Mouse (Mus musculus): ENCODE measurements around the gene Dnm2. TPM values are rescaled to one million over a fixed set of nuclear protein-coding genes. Genes with fewer than 3 reads are reported as not detected.

Dnm2 gene
- total RNA-seq, 2 experiments from 2014 or later: 58.1 to 70.6 TPM

DNA sequence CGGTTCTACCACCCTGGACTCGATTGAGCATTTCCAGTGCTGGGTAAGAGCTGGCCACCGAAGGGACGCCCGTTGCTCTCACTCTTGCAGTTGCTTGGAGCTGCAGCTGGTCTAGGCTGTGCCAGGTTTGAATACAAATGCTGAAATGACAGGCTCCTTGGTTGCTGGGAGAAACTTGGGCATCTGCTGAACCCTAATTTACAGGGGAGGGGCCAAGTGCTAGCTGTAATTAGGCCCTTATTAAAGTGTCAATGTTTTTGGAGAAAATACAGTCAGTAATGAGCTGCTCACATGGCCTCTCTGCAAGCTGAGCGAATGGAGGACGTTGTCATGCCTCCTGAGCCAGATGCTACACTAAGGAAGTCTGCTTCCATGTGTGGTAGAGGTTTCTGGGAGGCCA, 6.0 kb downstream of the Dnm2 start:
- DNase-seq: no peak

DNA sequence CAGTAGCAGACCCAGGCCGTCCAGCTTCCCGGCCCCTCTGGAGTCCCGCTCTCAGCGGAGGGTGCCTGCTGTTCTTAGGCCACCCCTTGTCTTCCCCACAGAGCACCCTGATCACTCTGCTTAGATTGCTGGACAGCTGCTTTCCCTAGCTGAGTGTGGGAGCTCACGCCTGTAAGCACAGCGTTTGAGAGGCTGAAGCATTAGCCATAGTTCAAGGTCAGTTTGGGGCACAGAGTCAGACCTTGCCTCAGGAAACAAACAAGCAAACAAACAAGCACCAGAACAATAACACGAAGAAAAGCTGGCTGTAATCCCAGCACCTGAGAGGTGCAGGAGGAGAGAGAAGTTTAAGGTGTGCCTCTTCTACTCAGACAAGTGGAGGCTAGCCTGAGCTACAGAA, 7.4 kb downstream of the Dnm2 start:
- DNase-seq: no peak

DNA sequence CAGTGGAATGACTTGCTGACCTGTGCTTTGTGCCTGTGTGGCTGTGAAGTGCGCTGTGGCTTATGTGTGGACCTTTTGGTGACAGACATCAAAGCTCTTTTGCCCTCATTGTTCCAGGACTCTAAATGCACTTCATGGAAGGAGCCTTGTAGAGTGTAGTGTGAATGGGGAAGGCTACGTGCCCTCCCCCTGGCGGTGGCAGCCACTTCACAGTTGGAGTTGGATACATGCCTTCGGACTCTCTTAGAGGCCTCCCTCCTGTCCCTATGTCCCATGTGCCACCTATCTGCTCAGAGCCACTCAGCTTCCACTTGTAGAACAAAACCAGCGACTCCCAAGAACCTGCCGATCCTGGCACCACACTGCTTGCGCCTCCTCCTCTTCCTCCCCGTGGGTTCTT, 9.1 kb downstream of the Dnm2 start:
- DNase-seq: no peak

- no peak for DNase-seq
Measured at GRCm38 (mm10) chr9:21434410-21434809, 9.7 kb downstream of the Dnm2 start.

GRCm38 (mm10) chr9:21435777-21436635, 11.3 kb downstream of the Dnm2 start:
- no peak for DNase-seq

DNA sequence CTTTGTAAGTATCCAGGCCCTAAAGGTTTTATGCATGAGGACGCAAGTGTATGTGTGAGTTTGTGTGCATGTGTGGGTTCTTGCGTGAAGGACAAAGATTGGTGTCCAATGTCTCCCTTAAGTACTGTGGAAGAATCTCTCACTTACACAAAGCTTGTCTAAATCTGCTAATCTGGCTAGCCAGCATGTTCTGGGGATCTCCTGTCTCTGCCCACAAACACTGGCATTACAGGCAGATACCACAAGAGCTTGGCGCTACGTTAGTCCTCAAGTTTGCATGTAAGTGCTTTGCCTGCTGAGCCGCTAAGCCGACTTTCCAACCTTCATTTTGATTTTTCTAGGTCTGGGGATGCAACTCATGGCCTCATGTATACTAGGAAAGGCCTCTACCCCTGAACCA, 12.9 kb downstream of the Dnm2 start:
- DNase-seq: no peak

DNA sequence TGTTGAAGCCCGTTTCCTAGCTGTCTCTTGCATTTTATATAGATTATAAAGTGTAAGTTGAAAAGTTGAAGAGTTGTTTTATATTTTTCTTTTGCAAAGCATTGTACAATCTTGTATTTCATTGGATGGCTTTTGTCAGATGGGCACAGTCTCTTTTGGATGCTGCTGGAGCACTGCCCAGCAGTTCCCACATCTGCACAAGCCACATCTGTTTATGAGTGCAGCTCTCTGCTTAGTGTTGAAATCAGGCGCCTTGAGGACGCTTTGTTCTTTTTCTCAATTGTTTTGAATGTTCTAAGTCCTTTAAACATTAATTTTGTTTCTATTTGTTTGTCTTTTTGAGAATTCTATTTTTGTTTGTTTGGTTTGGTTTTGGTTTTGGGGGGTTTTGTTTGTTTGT, 13.5 kb downstream of the Dnm2 start:
- DNase-seq: no peak

- peak in 1 of 2 experiments; percentile 39 for DNase-seq
Measured at GRCm38 (mm10) chr9:21439456-21439855, 14.7 kb downstream of the Dnm2 start.

- DNase-seq: no peak
Measured at GRCm38 (mm10) chr9:21439914-21440313, 15.2 kb downstream of the Dnm2 start.

DNA sequence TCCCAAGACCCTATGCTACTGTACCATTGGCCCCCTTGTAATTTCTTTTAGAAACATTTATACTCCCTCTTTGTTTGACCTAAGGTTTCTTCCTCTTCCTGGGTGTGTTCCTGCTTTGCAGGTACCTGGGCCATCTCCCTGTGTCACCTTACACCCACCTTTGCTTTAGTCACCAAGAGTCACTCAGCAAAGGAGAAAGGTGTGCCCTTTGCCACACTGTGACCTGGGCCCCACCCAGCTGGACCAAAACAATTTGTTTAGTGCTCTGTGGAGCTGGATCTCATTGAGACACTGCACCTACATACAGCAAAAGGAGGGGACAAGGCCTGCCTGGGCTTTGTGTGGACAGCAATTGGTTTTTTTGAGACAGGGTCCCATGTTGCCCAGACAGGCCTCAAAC, 15.7 kb downstream of the Dnm2 start:
- DNase-seq: no peak

DNA sequence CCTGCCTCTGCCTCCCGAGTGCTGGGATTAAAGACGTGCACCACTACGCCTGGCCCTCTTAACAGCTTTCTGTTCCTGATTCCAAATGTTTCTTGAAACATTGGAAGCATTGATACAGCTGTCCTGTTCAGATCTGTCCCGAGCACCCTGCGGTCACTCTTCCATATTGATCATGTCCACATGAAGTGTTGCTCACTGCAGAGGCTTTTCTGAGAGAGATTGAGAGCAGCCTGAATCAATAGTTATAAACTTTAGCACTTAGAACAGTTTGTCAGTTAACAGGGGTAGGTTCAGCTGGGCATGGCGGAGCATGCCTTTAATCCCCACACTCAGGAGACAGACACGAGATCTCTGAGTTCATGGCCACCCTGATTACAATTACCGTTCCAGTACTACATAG, 19.1 kb downstream of the Dnm2 start:
- no peak for DNase-seq

- DNase-seq: no peak
Measured at GRCm38 (mm10) chr9:21444574-21444973, 19.9 kb downstream of the Dnm2 start.

GRCm38 (mm10) chr9:21445081-21445744, 20.5 kb downstream of the Dnm2 start:
- no peak for DNase-seq

GRCm38 (mm10) chr9:21447778-21448177, 23.1 kb downstream of the Dnm2 start:
- DNase-seq: no peak

DNA sequence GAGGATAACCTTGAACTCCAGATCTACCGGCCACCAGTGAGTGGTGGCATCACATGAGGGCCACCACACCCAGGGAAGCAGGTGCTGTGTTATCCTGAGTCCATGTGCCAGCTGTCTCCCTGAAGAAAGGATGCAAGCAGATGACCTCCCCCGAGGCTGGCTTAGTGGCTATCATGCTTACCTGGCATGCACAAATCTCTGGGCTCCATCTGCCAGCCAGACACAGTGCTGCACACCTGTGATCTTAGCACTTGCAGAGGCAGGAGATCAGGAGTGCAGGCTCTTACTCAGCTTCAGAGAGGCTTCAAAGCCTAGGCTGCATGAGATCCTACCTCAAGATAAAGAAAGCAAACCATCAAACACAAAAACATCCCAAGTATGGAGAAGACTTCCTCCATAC, 25.0 kb downstream of the Dnm2 start:
- DNase-seq: no peak

DNA sequence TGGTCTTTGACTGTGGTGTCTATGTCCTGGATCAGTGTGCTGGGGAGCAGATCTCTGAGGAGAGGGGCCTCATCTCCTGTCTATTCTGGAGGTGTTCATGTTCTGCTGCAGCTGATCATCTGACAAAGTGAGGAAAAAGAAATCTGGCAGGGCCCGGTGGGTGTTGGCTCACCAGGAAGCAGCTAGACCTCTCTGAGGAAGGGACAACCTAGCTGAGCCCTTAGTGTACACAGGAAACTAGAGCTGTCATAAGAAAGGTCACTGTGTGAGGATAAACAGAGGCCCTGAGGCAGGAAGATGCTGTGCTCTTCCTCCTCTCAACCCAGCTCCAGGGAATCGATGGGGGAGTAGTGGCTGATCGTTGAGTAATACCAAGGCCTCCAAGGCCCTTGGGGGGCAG, 25.6 kb downstream of the Dnm2 start:
- DNase-seq: no peak

DNA sequence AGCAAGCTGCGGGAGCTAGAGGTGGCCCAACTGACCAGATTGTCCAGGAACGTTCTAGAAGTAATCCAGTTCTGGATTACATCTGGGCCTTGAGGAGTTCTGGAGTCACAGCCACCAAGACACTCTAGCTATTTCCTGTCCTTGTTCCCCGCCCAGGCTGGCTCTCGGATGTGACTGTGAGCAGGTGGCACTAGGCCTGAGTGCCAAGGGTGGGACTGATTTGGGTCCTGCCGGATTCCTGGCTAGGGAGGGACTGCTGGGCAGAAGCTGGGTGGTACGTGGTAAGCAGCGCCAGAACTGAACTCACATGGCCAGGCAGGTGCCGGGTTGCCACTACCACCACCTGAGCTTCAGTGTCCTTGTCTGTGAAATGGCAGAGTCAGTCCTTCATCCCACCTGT, 26.7 kb downstream of the Dnm2 start:
- DNase-seq: no peak

DNA sequence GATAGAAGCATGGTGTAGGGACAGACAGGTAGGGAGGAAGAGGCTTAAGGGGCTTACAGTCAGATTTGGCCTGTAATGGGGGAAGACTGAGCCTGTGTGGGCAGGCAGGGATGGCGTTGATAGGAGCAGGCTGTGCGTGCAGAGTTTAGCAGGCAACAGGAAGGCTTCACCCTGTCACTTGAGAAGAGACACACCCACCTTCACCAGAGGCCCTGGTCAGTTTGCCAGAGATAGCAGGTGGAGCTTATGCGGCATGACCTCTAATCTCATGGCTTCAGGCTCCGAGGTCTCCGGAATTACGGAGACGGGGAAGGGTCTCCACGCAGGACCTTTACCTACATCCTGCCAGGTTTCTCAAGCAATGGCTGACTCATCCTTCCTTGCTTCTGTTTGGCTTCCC, 27.2 kb downstream of the Dnm2 start:
- no peak for DNase-seq

- DNase-seq: no peak
Measured at GRCm38 (mm10) chr9:21453003-21453402, 28.3 kb downstream of the Dnm2 start.

DNA sequence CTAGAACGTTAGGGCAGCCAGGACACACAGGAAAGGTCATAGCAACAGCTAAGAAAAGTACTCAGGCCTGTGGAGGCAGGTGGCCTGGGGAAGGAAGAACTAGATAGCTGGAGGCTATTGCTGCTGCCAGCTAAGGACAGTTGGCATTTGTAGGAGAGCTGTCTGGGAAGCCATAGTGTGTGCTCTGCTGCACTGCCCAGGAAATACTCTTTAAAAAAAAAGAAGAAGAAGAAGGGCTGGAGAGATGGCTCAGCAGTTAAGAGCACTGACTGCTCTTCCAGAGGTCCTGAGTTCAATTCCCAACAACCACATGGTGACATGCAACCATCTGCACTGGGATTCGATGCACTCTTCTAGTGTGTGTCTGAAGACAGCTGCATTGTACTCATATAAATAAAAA, 28.8 kb downstream of the Dnm2 start:
- no peak for DNase-seq

DNA sequence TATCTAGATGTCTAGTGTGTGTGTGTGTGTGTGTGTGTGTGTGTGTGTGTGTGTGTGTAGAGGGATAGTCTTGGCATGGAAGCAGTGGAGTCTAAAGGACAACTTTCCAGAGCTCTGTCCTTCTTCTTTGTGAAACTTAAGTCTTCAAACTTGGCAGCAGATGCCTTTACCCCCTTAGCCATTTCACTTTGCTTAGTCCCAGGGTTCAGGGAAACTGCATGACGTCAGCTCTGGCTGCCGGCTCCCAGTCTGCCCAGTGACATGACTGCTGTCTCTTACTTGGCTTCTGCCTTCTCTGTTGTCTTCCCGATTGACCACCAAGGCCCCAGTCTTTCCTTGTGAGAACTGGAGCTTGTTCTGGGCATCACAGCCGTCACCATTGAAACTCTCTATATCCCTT, 29.8 kb downstream of the Dnm2 start:
- no peak for DNase-seq

DNA sequence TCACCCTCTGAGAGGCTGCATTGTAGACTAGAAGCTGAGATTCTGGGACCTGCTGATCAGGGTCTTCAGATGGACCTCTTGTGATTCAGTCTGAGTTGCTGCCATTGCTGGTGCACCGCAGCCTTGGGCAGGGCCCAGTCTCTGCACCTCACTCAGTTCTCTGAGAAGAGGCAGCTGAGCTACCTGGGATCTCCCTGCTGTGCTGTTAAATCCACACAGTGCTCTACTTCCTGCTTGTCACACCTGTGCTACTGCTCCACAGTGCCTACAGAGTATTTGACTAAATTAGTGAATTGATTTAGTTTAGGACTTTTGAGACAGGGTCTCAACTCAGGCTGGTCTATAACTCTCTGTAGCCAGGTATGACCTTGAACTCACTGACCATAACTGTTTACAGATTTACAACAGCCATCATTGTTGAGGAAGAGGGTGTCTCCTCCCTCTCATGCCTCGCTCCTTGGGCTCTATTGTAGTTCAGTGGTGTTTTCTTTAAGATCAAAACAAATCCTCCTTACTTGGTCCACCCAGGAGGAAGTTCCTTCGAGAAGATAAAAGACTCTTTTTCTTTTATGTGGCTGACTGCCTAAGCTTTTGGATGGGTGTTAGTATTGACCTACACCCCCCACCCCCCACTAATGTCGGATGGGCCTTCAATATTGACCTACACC, 30.5 kb downstream of the Dnm2 start:
- no peak for DNase-seq

DNA sequence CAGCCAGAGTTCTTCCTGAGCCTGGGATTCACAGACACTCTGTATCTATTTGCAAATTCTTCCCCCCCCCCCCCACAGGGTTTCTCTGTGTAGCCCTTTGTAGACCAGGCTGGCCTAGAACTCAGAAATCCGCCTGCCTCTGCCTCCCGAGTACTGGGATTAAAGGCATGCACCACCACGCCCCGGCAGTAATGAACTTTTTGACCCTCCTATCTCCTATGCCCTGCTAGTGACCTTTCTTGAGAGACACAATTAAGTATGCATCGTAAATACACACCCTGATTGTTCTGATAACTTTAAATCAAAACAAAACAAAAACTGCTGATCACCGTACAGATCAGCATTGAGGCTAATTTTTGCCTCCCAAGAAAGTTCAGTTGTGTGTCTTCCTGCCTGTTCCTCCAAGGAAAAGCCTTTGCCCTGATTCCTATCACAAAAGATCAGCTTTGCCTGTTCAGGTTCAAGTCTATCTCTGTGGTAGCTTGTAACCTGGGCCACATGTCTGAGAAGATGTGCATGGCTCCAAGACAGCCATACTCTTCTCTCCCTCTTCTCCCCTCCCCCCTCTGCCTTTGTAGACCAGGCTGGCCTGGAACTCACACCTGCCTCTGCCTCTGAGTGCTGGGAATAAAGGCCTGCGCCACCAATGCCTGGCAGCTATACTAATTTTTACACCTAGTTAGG, 31.7 kb downstream of the Dnm2 start:
- DNase-seq: no peak

Data from layer of hippocampus, postnatal 36 days (tissue).